Mouse (Mus musculus) hindbrain, postnatal 0 days (tissue): ENCODE data around the gene Npdc1. TPM values are rescaled to one million over a fixed set of nuclear protein-coding genes. Genes with fewer than 3 reads are reported as not detected.
A peak's percentile ranks its signal among the peaks of the same experiment; 100 is the strongest.

ENCODE experiments used
- ATAC-seq: fragments of 200-750 bp; cut with Nextera tagmentation; 2 replicates; pipeline ENCODE4 v1.8.0; 2017; ENCODE audit warnings: mild to moderate bottlenecking, moderate TSS enrichment, moderate library complexity
- DNase-seq: peaks from one replicate; pipeline ENCODE4 v3.0.0-alpha.2; 2015; ENCODE audit warnings: low spot score
- H3K27ac ChIP-seq: fragments of 300-500 bp; sonication (generic); 2 replicates; pipeline ENCODE4 v1.5.1; 2014; ENCODE audit warnings: mild to moderate bottlenecking
- H3K27me3 ChIP-seq: fragments of 300-500 bp; sonication (generic); 2 replicates; pipeline ENCODE4 v1.6.1; 2014; ENCODE audit warnings: low read length, mixed read lengths; ENCODE audit not compliant: insufficient read depth
- H3K36me3 ChIP-seq: fragments of 300-500 bp; sonication (generic); 2 replicates; pipeline ENCODE4 v1.6.1; 2014; ENCODE audit warnings: low read length, mixed read lengths; ENCODE audit not compliant: insufficient read depth
- H3K4me1 ChIP-seq: fragments of 300-500 bp; sonication (generic); 2 replicates; pipeline ENCODE4 v1.6.1; 2014; ENCODE audit warnings: antibody characterized with exemption, low read length, mixed read lengths; ENCODE audit not compliant: insufficient read depth
- H3K4me2 ChIP-seq: fragments of 300-500 bp; sonication (generic); 2 replicates; pipeline ENCODE4 v1.6.1; 2014; ENCODE audit warnings: low read depth, mild to moderate bottlenecking, low read length, moderate library complexity, mixed read lengths
- H3K4me3 ChIP-seq: fragments of 300-500 bp; sonication (generic); 2 replicates; pipeline ENCODE4 v1.5.1; 2014; ENCODE audit warnings: low read length
- H3K9ac ChIP-seq: fragments of 300-500 bp; sonication (generic); replicated peaks from 2 replicates; pipeline ENCODE4 v1.6.1; 2014; ENCODE audit warnings: mild to moderate bottlenecking, low read length, moderate library complexity, mixed read lengths
- H3K9me3 ChIP-seq: fragments of 300-500 bp; sonication (generic); 2 replicates; pipeline ENCODE4 v1.6.1; 2016; ENCODE audit warnings: low read length, mixed read lengths
- CTCF ChIP-seq: IDR thresholded peaks from 2 replicates; pipeline ENCODE4 v1.5.1; 2016; ENCODE audit warnings: antibody characterized with exemption, control low read depth, low read depth
- WGBS: fragments of 180-500 bp; shearing (Covaris S2); extraction: QIAGEN DNeasy Blood & Tissue Kit; methylation state at CpG from one replicate; pipeline ENCODE4 v1.1.7; 2014; 5-methylcytosine and 5-hydroxymethylcytosine counted together
- polyA plus RNA-seq: library from polyadenylated mRNA; unstranded; fragments of >200 nt; fragmentation: Nextera tagmentation; extraction: Ambion mirVana; gene quantifications from 2 replicates; pipeline ENCODE4 v1.2.1, GENCODE M21; 2015
- total RNA-seq: library from RNA; depleted of rRNA; stranded (reverse); fragments of >200 nt; gene quantifications from 2 replicates; pipeline ENCODE4 v1.2.3, GENCODE M21; 2014

Gene Npdc1
- total and polyA plus RNA-seq, 2 experiments from 2014 or later = 289 to 422 TPM

- Histone ChIP-seq H3K9me3 (no peaks in the 10 kb centered on the region), H3K4me1 (peaks cover 3% of the 10 kb centered on the region; the same call in 1 of the 2 replicates)
- under 1% methylated on average over 64 of the region's 65 CpGs for WGBS
Measured at GRCm38 (mm10) chr2:25371764-25372643, 27.1 kb upstream of the Npdc1 start, which contains the start of gene Sapcd2. TSS of gene Sapcd2 (plus strand) at chr2:25372321.

GRCm38 (mm10) chr2:25372644-25373391 is 26.3 kb upstream of the Npdc1 start:
- Histone ChIP-seq H3K27me3 (no peaks in the 10 kb centered on the region), H3K4me3 (peak overlapping the region; percentile 70), H3K36me3 (no peaks in the 10 kb centered on the region), H3K27ac (peak overlapping the region; percentile 56; the same call in 1 of the 2 replicates), H3K4me1 (peaks cover 3% of the 10 kb centered on the region; the same call in 1 of the 2 replicates), H3K9me3 (no peaks in the 10 kb centered on the region), H3K4me2 (peak overlapping the region; percentile 98), H3K9ac (peak overlapping the region; percentile 67)
- DNase-seq (no peak), ATAC-seq (no peak)
- no peak for TF ChIP-seq CTCF
- WGBS = 2% methylated on average over 42 of the region's 42 CpGs

More at GRCm38 (mm10) chr2:25371764-25372643, 27.1 kb upstream of the Npdc1 start, which contains the start of gene Sapcd2:
- peak; percentile 93 for DNase-seq
- Histone ChIP-seq H3K9ac (peak within 1 kb of the TSS; percentile 67), H3K36me3 (no peaks in the 10 kb centered on the region), H3K4me3 (peak within 1 kb of the TSS; percentile 70), H3K27ac (peak within 1 kb of the TSS; percentile 56; the same call in 1 of the 2 replicates), H3K4me2 (peak within 1 kb of the TSS; percentile 98), H3K27me3 (no peaks in the 10 kb centered on the region)
- peak; percentile 91 for ATAC-seq
- no peak for TF ChIP-seq CTCF

- Histone ChIP-seq H3K4me3 (peak overlapping the region; percentile 70), H3K27ac (0 out of 2 replicates have a peak overlapping the region, but pooled peaks have one; percentile 56), H3K9ac (peak overlapping the region; percentile 67; the same call in 1 of the 2 replicates), H3K4me2 (peak overlapping the region; percentile 98), H3K4me1 (peaks cover 3% of the 10 kb centered on the region; the same call in 1 of the 2 replicates), H3K9me3 (no peaks in the 10 kb centered on the region), H3K36me3 (no peaks in the 10 kb centered on the region), H3K27me3 (no peaks in the 10 kb centered on the region)
- no peak for TF ChIP-seq CTCF
- 25% methylated on average over 2 of the region's 2 CpGs for WGBS
- ATAC-seq (peak; percentile 46), DNase-seq (peak; percentile 58)
Measured at GRCm38 (mm10) chr2:25373431-25373830, 25.7 kb upstream of the Npdc1 start.

- TF ChIP-seq CTCF = peak; percentile 87
- Histone ChIP-seq H3K4me2 (no peak overlapping the region), H3K9ac (no peak overlapping the region), H3K27me3 (no peaks in the 10 kb centered on the region), H3K36me3 (no peaks in the 10 kb centered on the region), H3K27ac (no peak overlapping the region), H3K4me1 (peaks cover 2% of the 10 kb centered on the region; the same call in 1 of the 2 replicates), H3K9me3 (no peaks in the 10 kb centered on the region), H3K4me3 (no peak overlapping the region)
- DNase-seq = peak; percentile 79
- WGBS = 55% methylated on average over 4 of the region's 4 CpGs
- peak; percentile 43; the same call in 1 of the 2 replicates for ATAC-seq
Measured at GRCm38 (mm10) chr2:25376589-25376988, 22.6 kb upstream of the Npdc1 start.

GRCm38 (mm10) chr2:25384492-25384891 is 14.7 kb upstream of the Npdc1 start:
- 79% methylated on average over 5 of the region's 5 CpGs for WGBS
- no peak overlapping the region for H3K4me2 ChIP-seq
- H3K4me1 ChIP-seq = no peaks in the 10 kb centered on the region
- H3K27ac ChIP-seq = no peak overlapping the region
- H3K9ac ChIP-seq = no peak overlapping the region
- H3K4me3 ChIP-seq = no peak overlapping the region
- TF ChIP-seq CTCF = no peak
- H3K27me3 ChIP-seq = no peaks in the 10 kb centered on the region
- ATAC-seq (no peak), DNase-seq (no peak)
- no peaks in the 10 kb centered on the region for H3K36me3 ChIP-seq
- no peaks in the 10 kb centered on the region for H3K9me3 ChIP-seq

- Histone ChIP-seq H3K4me2 (no peak overlapping the region), H3K4me1 (peaks cover 8% of the 10 kb centered on the region; the same call in 1 of the 2 replicates), H3K9me3 (no peaks in the 10 kb centered on the region), H3K27ac (no peak overlapping the region), H3K27me3 (no peaks in the 10 kb centered on the region), H3K9ac (no peak overlapping the region), H3K4me3 (no peak overlapping the region), H3K36me3 (no peaks in the 10 kb centered on the region)
- WGBS = 61% methylated on average over 5 of the region's 5 CpGs
- ATAC-seq (no peak), DNase-seq (peak; percentile 43)
- TF ChIP-seq CTCF = no peak
Measured at GRCm38 (mm10) chr2:25391266-25391665, 7.9 kb upstream of the Npdc1 start.
